Mouse (Mus musculus) ES-Bruce4 (cell line): ENCODE results near the gene Foxo1. TPM values are rescaled to one million over a fixed set of nuclear protein-coding genes. Genes with fewer than 3 reads are reported as not detected.

Source experiments
- H3K27ac ChIP-seq: 2 replicates; pipeline ENCODE4 v1.5.1; 2012; ENCODE audit warnings: low read length, inconsistent platforms; ENCODE audit not compliant: insufficient read depth
- H3K27me3 ChIP-seq: 2 replicates; pipeline ENCODE4 v1.6.1; 2012; ENCODE audit warnings: mild to moderate bottlenecking, low read length, inconsistent platforms; ENCODE audit not compliant: control insufficient read depth, poor library complexity, insufficient read depth, severe bottlenecking
- H3K36me3 ChIP-seq: 2 replicates; pipeline ENCODE4 v1.6.1; 2012; ENCODE audit warnings: inconsistent platforms, mild to moderate bottlenecking, low read length, moderate library complexity; ENCODE audit not compliant: control insufficient read depth, poor library complexity, insufficient read depth, severe bottlenecking
- H3K4me1 ChIP-seq: one replicate; pipeline ENCODE4 v1.8.1; 2011; ENCODE audit warnings: low read length; ENCODE audit not compliant: control insufficient read depth, insufficient read depth
- H3K4me3 ChIP-seq: 2 replicates; pipeline ENCODE4 v1.5.1; 2011; ENCODE audit warnings: low read depth, mild to moderate bottlenecking, low read length
- H3K9ac ChIP-seq: 2 replicates; pipeline ENCODE4 v1.6.1; 2012; ENCODE audit warnings: low read depth, mild to moderate bottlenecking, inconsistent platforms; ENCODE audit not compliant: poor library complexity, severe bottlenecking
- H3K9me3 ChIP-seq: replicated peaks from 2 replicates; pipeline ENCODE4 v1.6.1; 2012; ENCODE audit warnings: mild to moderate bottlenecking, low read length, inconsistent platforms; ENCODE audit not compliant: control insufficient read depth, poor library complexity, insufficient read depth, severe bottlenecking
- CTCF ChIP-seq: IDR thresholded peaks from one replicate; pipeline ENCODE4 v1.8.1; 2011; ENCODE audit warnings: low read depth, low read length
- EP300 ChIP-seq: IDR thresholded peaks from 2 replicates; pipeline ENCODE4 v1.6.1; 2011; ENCODE audit warnings: low read depth, low read length; ENCODE audit not compliant: insufficient read depth
- POLR2A ChIP-seq: IDR thresholded peaks from one replicate; pipeline ENCODE4 v1.8.1; 2011; ENCODE audit warnings: low read length; ENCODE audit not compliant: insufficient read depth
- polyA plus RNA-seq: library from polyadenylated mRNA; stranded (reverse); fragments of >200 nt; gene quantifications from 2 replicates; pipeline ENCODE4 v1.2.4, GENCODE M21; 2011; ENCODE audit warnings: low read depth; ENCODE audit not compliant: missing spikeins, insufficient read depth, insufficient read length

Gene Foxo1
- polyA plus RNA-seq, 1 experiment = 22.9 TPM

DNA sequence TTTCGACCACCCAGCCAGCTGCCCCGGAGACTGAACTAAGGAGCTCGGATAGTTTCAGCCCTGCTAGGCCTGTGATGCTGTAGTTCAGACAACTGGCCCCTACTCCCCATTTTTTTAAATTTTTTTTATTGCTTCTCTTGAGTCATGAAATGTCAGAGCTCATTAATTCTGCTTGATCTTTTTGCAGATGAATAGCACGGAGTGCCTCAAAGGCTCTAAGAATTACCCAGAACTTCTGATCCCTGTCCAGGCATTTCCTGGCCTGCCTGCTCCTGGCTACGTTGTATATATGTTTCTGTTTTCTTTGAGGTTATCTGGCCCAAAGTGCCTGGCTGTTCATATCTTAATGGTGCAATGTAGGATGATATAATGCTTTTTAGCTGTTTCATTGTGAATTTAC lies 108.8 kb downstream of the Foxo1 start:
- H3K4me3 ChIP-seq = no peak overlapping the region
- no peak for TF ChIP-seq EP300
- no peak for TF ChIP-seq CTCF
- TF ChIP-seq POLR2A = no peak
- no peaks in the 10 kb centered on the region for H3K27me3 ChIP-seq
- H3K36me3 ChIP-seq = no peaks in the 10 kb centered on the region
- H3K4me1 ChIP-seq = no peaks in the 10 kb centered on the region
- H3K27ac ChIP-seq = no peak overlapping the region
- H3K9ac ChIP-seq = no peak overlapping the region
- H3K9me3 ChIP-seq = no peaks in the 10 kb centered on the region

DNA sequence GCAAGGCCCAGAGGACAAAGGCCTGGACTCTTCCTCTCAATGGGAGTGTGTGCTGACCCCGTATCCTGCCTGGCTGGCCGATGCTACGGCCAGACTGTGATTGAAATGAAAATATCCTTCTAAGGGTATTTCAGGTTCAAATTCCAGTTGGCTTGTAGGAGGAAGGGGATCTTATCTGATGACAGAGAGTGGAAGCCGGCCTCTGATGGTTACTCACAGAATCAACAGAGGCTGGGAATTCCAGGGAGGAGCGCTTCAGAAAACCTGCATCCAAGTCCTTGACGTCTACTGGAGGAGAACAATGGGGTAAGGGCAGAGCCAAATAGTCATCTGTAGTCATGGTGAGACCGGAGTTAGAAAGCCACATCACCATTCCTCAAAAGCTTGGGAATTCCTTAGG lies 115.2 kb downstream of the Foxo1 start:
- no peak overlapping the region for H3K9ac ChIP-seq
- H3K9me3 ChIP-seq = no peaks in the 10 kb centered on the region
- no peak overlapping the region for H3K27ac ChIP-seq
- peaks cover 6% of the 10 kb centered on the region for H3K4me1 ChIP-seq
- TF ChIP-seq CTCF (no peak), POLR2A (no peak)
- no peaks in the 10 kb centered on the region for H3K27me3 ChIP-seq
- H3K36me3 ChIP-seq = no peaks in the 10 kb centered on the region
- no peak overlapping the region for H3K4me3 ChIP-seq

DNA sequence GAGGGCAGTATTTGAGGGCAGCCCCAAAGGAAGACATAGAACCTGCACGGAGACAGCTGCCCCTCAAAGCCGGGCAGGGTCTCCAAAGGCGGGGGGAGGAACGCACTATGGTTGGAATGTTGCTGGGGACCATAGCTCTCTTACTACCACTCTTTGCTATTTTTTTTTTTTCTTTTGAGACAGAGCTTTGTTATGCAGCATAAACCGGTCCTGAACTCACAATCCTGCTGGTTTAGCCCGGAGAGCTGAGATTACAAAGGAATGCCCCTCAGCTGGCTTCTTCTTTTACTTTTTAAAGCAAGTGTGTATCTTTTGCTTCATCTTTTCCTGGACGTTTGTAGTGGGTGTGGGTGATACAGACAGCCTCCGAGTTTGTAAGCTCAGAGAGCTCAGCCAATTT lies 118.2 kb downstream of the Foxo1 start:
- Histone ChIP-seq H3K36me3 (no peaks in the 10 kb centered on the region), H3K9ac (peak overlapping the region; percentile 13), H3K4me3 (no peak overlapping the region), H3K27me3 (no peaks in the 10 kb centered on the region), H3K9me3 (no peaks in the 10 kb centered on the region), H3K4me1 (peaks cover 6% of the 10 kb centered on the region), H3K27ac (peak overlapping the region; percentile 60)
- TF ChIP-seq POLR2A = no peak
- TF ChIP-seq EP300 = peak; percentile 33; the same call in 1 of the 2 replicates

DNA sequence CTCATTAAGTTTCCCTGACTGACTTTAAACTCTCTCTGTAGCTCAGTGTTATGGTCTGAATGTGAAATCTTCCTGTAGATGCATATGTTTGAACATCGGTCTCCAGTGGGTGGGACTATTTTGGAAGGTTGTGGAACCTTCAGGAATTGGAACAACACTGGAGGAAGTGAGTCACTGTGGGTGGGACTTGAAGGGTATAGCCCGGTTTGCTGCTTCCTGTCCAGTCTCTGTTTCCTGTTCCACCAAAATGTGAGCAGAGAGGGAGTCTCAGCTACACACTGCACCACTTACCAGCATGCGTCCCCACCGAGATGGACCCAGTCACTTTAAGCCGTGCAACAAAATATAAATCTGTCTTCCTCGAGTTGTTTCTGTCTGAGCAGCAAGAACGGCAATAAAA lies 122.2 kb downstream of the Foxo1 start:
- Histone ChIP-seq H3K36me3 (no peaks in the 10 kb centered on the region), H3K27me3 (no peaks in the 10 kb centered on the region), H3K9me3 (no peaks in the 10 kb centered on the region), H3K4me1 (peaks cover 4% of the 10 kb centered on the region), H3K4me3 (peak overlapping the region; percentile 77), H3K9ac (no peak overlapping the region), H3K27ac (peak overlapping the region; percentile 63)
- TF ChIP-seq CTCF (no peak), POLR2A (no peak), EP300 (no peak)

GRCm38 (mm10) chr3:52390766-52391665 lies 122.9 kb downstream of the Foxo1 start:
- Histone ChIP-seq H3K9ac (peak overlapping the region; percentile 36), H3K9me3 (no peaks in the 10 kb centered on the region), H3K4me3 (peak overlapping the region; percentile 77), H3K36me3 (no peaks in the 10 kb centered on the region), H3K4me1 (peaks cover 4% of the 10 kb centered on the region), H3K27ac (peak overlapping the region; percentile 63), H3K27me3 (no peaks in the 10 kb centered on the region)
- TF ChIP-seq CTCF = no peak
- no peak for TF ChIP-seq EP300
- TF ChIP-seq POLR2A = no peak

DNA sequence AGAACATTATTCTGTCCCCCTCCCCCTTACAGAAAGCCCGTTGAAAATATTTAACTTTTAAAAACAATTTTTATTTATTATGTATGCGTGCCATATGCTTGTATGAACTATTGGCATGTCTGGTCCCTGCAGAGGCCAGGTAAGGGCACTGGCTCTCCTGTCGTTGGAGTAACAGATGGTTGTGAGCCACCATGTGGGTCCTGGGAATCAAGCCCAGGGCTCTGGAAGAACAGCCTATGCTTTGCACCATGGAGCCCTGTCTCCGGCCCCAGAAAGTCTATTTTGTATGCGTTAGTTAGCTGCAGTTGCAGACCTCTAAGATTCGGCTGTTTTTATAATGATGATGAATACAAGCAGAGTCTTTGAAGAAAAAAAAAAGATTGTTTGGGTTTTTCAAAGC lies 123.8 kb downstream of the Foxo1 start:
- TF ChIP-seq CTCF (no peak), EP300 (no peak), POLR2A (no peak)
- H3K4me1 ChIP-seq = peaks cover 4% of the 10 kb centered on the region
- no peaks in the 10 kb centered on the region for H3K9me3 ChIP-seq
- no peak overlapping the region for H3K9ac ChIP-seq
- H3K36me3 ChIP-seq = no peaks in the 10 kb centered on the region
- H3K27me3 ChIP-seq = no peaks in the 10 kb centered on the region
- H3K27ac ChIP-seq = no peak overlapping the region
- no peak overlapping the region for H3K4me3 ChIP-seq
